ENCODE assay signal across 11 mouse cellular contexts in the genomic region with DNA sequence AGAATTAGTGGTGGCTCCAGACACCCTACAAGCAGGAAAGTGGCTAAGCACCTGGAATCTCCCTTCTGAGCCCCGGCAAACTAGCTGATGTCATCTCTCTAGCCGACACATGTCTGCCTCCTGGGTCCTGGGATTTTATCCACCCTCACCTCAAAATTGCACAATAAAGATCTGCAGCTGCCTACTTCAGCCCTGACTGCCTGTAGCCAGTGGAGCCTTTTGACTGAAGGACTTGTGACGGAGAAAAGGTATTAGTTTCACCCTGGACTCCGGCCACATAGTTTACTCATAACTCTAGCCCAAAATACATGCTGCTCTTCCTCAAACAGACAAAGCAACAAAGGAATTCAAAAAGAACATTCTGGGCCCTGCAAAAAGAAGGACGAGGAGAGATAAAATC.
DNase-seq lines count a peak whose midpoint lies in the region; ATAC-seq lines count a peak whose summit lies in the region.
"Had no signal": no experiment of that assay in that cellular context is flagged by ENCODE, and none has a peak within 500 bp of the region (broad histone marks: within the 10 kb centered on the region; RNA-seq: fewer than 3 reads in every experiment).

No protein-coding gene starts in this region.

- peak; percentile 52 for DNase-seq in adrenal gland, adult 2 months
- DNase-seq in adrenal gland, postnatal 4 days (ENCODE audit: low spot score in 2 of 2), result no peak
- no peak for DNase-seq in heart, postnatal 25 days (ENCODE audit: low spot score)
- DNase-seq in liver, embryonic 13.5 days, result no peak
- no peak for DNase-seq in right cerebral cortex, postnatal 14 days
- DNase-seq: cerebellum, adult 8-10 months; right cerebral cortex, postnatal 25 days had no signal

- no peaks in the 10 kb centered on the region for H3K27me3 ChIP-seq in heart, embryonic 14.5 days (ENCODE audit: control insufficient read depth, insufficient read depth, low read length)
- H3K27me3 ChIP-seq in embryonic facial prominence, embryonic 13.5 days, result no peaks in the 10 kb centered on the region
- no peaks in the 10 kb centered on the region; the same call in 1 of the 2 replicates for H3K27me3 ChIP-seq in liver, embryonic 13.5 days

- 0 out of 2 replicates have a peak overlapping the region, but pooled peaks have one; percentile 2 for H3K4me2 ChIP-seq in heart, embryonic 14.5 days (ENCODE audit: low read length)
- no peak overlapping the region for H3K4me2 ChIP-seq in embryonic facial prominence, embryonic 13.5 days
- H3K4me2 ChIP-seq in liver, embryonic 13.5 days, result peak overlapping the region; percentile 71
- H3K4me2 ChIP-seq: hindbrain, embryonic 14.5 days had no signal

- no peak for ATAC-seq in heart, embryonic 14.5 days (ENCODE audit: insufficient number of reproducible peaks, insufficient read depth, low FRiP score, low read depth)
- no peak for ATAC-seq in embryonic facial prominence, embryonic 13.5 days (ENCODE audit: insufficient number of reproducible peaks, insufficient read depth, low FRiP score, low TSS enrichment, low read depth)
- ATAC-seq in liver, embryonic 13.5 days (ENCODE audit: low read depth), result no peak
- no peak for ATAC-seq in inflammation-experienced regulatory T-cells, adult 6 months

- intact Hi-C loops in heart, postnatal 25 days (cut with DNase I), result no loop called here

- H3K36me3 ChIP-seq in heart, embryonic 14.5 days (ENCODE audit: control insufficient read depth, insufficient read depth, low read length), result no peaks in the 10 kb centered on the region
- no peaks in the 10 kb centered on the region for H3K36me3 ChIP-seq in embryonic facial prominence, embryonic 13.5 days
- no peaks in the 10 kb centered on the region for H3K36me3 ChIP-seq in liver, embryonic 13.5 days

- WGBS in heart, embryonic 14.5 days, result 29% methylated on average over 5 of the region's 5 CpGs
- 37% methylated on average over 5 of the region's 5 CpGs for WGBS in embryonic facial prominence, embryonic 13.5 days
- 55% methylated on average over 5 of the region's 5 CpGs for WGBS in liver, embryonic 13.5 days (ENCODE audit: insufficient replicate concordance)

- peak overlapping the region; percentile 56 for H3K9ac ChIP-seq in heart, embryonic 14.5 days (ENCODE audit: low read length)
- 0 out of 2 replicates have a peak overlapping the region, but pooled peaks have one; percentile 32 for H3K9ac ChIP-seq in embryonic facial prominence, embryonic 13.5 days
- peak overlapping the region; percentile 77 for H3K9ac ChIP-seq in liver, embryonic 13.5 days
- H3K9ac ChIP-seq: hindbrain, embryonic 14.5 days had no signal

- H3K9me3 ChIP-seq in heart, embryonic 14.5 days (ENCODE audit: control insufficient read depth, low read length), result no peaks in the 10 kb centered on the region
- H3K9me3 ChIP-seq in embryonic facial prominence, embryonic 13.5 days, result no peaks in the 10 kb centered on the region
- H3K9me3 ChIP-seq in liver, embryonic 13.5 days (replicated peaks), result no peaks in the 10 kb centered on the region

- no peak overlapping the region for H3K4me3 ChIP-seq in heart, embryonic 14.5 days (ENCODE audit: control insufficient read depth in 1 of 2, insufficient read depth in 1 of 2, low read depth in 1 of 2, low read length in 2 of 2)
- H3K4me3 ChIP-seq in embryonic facial prominence, embryonic 13.5 days, result no peak overlapping the region
- peak overlapping the region; percentile 44 for H3K4me3 ChIP-seq in liver, embryonic 13.5 days (replicated peaks)

- peaks cover 16 to 33% of the 10 kb centered on the region in 2 experiments for H3K4me1 ChIP-seq in heart, embryonic 14.5 days (ENCODE audit: control insufficient read depth in 2 of 2, insufficient read depth in 2 of 2, low read length in 2 of 2)
- peaks cover 45% of the 10 kb centered on the region for H3K4me1 ChIP-seq in embryonic facial prominence, embryonic 13.5 days
- peaks cover 71% of the 10 kb centered on the region for H3K4me1 ChIP-seq in liver, embryonic 13.5 days (replicated peaks)

- peak overlapping the region; percentile 18 to 66 for H3K27ac ChIP-seq in heart, embryonic 14.5 days (replicated peaks in 1 of 2; ENCODE audit: control insufficient read depth in 1 of 2, insufficient read depth in 1 of 2, low read depth in 2 of 2, low read length in 2 of 2)
- H3K27ac ChIP-seq in embryonic facial prominence, embryonic 13.5 days, result peak overlapping the region; percentile 64
- peak overlapping the region; percentile 97 for H3K27ac ChIP-seq in liver, embryonic 13.5 days
- H3K27ac ChIP-seq: hindbrain, embryonic 14.5 days had no signal

Comparison
In these comparisons a context has a peak if more than half of its experiments do, and no peak if none do; other contexts are left out.
1. H3K27ac ChIP-seq: peak in every context shown above with its lines; median percentile 97 in liver, embryonic 13.5 days; 64 in embryonic facial prominence, embryonic 13.5 days; 42 in heart, embryonic 14.5 days.